Mouse (Mus musculus) hindbrain, embryonic 16.5 days (tissue): ENCODE measurements around the gene Fat2. TPM values are rescaled to one million over a fixed set of nuclear protein-coding genes. Genes with fewer than 3 reads are reported as not detected.

Source experiments
- polyA plus RNA-seq: library from polyadenylated mRNA; unstranded; fragments of >200 nt; fragmentation: Nextera tagmentation; extraction: Ambion mirVana; gene quantifications from 2 replicates; pipeline ENCODE4 v1.2.1, GENCODE M21; 2015

Gene Fat2
- polyA plus RNA-seq, 1 experiment from 2014 or later: 0.45 TPM

Other genes starting within 250 kb of the Fat2 start
- 39.0 and 45.8 TPM in 2 replicates for gene Gm2a, start 238.4 kb downstream of the Fat2 start, polyA plus RNA-seq
- gene Slc36a3, start 184.9 kb downstream of the Fat2 start, polyA plus RNA-seq: not detected in 2 replicates
- 0.56 and 0.87 TPM in 2 replicates for gene Slc36a2, start 151.5 kb downstream of the Fat2 start, polyA plus RNA-seq
- gene Slc36a1, start 132.2 kb downstream of the Fat2 start, polyA plus RNA-seq: 4.4 and 4.6 TPM in 2 replicates
- gene Sparc, start 86.6 kb upstream of the Fat2 start, polyA plus RNA-seq: 616 and 724 TPM in 2 replicates
- 251 and 264 TPM in 2 replicates for gene Atox1, start 124.7 kb upstream of the Fat2 start, polyA plus RNA-seq
- 86.6 and 101 TPM in 2 replicates for gene G3bp1, start 133.1 kb upstream of the Fat2 start, polyA plus RNA-seq